Mouse (Mus musculus): ENCODE data around the gene Zfp65.
"Not testable (repeated sequence)": the region's sequence is repeated elsewhere in the genome, so short reads cannot be mapped to it uniquely, and the experiment has no call there.

Gene Zfp65

DNA sequence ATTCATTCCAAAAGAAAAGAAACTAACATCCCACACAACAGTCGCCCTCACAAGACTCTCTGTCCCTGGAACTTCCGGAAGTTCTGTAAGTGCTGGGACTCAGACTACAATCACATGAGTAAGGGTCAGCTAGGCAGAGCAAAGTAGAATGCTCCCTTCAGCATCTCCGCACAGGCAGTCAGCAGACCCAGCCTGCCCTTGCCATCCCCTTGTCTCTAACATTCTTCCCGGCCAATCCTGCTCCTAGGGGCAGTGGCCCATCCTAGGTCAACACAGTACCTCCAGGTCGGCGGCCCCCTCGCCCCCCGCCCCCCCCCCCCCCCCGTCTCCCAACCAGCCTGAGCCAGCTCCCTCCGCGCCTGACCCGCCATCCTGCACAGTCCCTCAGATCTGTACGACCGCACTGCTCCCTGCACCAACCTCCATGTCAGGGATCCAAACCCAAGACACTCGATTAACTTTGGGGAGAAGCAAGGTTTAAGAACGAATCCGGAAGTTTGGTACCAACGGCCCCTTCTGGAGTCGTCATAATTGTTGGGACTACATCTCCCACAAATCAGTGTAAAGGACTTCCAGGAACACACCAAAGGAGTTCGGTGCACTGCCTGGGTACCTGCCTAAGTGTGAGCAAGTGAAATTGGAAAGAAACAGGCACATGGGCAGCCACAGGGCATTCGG is at the start of gene Zfp65:
Gene Zfp65, minus strand, starts transcription at position 533 of the 678 bp plus-strand sequence.
- DNase-seq: peak; percentile 46 to 55

DNA sequence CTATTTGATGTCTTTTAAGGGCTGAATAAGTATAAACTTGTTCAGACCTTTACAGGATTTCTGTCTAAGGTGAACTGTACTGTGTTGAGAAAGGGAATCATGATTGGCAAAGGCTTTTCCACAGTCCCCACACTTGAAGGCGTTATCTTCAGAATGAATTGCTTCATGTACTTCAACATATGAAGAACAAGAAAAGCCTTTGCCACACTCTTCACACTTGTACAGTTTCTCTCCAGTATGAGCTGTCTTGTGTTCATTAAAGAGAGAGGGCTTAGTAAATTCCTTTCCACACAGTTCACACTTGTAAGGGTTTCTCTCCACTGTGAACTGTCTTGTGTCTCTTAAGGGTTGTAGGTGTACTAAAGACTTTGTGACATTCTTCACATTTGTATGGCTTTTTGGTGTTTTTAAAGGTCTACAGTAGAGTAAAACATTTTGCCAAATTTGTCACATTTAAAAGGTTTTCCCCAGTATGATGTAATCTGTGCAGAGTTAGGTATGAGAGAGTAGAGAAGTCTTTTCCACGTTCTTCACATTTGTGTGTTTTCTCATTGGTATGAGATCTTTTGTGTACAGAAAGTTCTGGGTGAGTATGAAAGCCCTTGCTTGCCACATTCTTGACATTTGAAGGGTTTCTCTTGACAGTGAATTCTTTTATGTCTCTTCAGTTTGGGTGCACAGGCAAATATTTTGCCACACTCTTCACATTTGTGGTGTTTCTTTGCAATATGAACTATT is 34.2 kb upstream of the Zfp65 start:
- no peak for DNase-seq

DNA sequence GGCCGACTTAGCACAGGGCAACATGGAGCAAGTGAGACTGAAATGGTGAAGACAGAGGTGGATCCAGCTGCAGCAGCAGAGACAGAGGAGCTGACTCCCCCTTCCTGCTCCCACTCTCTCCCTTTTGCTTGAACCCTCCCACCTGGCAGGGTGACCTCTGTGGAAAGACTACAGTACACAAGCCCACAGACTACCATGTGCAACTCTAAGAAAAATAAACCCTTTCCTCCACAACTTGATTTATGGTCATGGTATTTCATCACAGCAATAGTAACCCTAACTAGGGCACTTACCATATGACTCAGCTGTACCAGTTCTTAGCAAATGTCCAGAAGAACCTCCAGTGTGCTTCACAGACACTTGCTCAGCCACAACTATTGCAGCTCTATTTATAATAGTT is 31.0 kb upstream of the Zfp65 start:
- no peak for DNase-seq

DNA sequence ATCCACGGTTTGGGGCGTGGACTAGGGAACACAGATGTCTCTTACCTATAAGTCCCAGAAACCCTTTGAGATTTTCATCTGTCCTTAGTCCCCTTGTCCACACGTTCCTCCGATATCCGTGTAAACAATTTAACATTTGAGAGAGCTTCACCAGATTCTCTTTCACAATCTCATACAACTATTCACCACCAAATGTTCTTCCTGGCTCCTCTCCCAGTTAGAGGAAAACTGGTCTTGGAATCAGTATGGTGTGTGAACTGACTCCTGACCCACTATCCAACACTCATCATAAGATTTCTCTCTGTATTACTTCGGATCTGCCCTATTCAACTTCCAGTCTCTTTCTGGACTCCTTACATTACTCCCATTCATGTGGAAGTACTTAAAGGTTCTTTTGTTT is 26.8 kb upstream of the Zfp65 start:
- DNase-seq: no peak

DNA sequence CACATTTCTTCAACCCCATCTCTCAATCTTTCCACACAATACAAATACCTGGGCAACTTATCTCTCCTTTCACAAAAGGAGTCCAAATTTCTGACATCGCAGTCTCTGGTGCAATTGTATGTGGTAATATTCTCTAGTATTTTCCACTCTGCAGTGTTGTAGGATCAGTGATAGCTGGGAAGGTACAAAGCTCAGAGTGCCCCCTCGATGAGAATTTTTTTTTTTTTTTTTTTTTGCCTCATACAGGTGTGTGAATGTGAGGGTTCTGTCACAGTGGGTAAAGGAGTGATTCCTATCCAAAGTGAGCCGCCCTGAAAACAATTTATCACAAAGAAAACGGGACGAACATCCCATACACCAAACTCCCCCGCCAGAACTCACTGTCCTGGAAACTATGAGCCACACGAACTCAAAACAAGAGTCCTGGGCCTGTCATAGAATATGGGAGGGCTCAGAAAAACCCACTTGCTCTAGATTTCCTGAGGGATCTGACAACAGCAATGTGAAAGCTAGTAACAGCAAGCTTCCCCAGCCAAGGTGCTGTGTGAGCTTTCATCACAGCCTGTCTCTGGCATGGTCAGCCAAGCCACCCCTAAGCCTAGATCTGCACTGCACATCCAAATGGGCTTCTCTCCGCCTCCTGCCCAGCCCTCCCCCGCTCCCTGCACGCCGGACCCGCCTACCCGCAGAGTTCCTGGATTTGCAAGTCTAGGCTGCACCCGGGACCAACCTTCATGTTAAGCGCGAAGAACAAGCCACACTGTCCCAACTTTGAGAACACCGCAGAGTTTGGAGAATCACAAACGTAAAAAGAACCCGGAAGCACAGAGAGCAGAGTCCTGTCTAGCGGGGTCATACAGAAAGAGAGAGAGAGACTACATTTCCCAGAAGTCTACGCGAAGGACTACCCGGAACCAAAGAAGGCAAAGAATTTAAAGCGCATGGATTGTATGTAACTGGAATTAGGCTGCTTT is 25.6 kb upstream of the Zfp65 start, which contains the start of gene Zfp85:
Gene Zfp85, minus strand, starts transcription at position 896 of the 974 bp plus-strand sequence.
- DNase-seq: peak; percentile 72 to 74

DNA sequence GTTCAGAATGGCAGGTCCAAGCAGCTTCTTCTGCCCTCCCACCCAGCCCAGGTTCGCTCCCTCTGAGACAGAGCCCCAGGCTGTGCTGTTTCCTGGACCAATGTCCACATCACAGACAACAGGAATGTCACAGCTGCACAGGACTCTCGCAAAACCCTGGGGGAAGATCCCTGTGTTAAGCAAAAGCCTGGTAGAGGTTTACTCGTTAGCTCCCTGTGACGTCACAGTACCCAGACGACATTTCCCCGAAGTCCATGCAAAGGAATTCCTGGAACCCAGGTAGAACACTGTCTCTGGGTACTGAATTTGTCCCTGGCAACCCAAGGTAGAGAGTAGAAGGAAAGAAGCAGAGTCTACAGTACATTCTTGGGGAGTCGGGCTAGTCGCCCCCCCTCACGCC is 14.9 kb upstream of the Zfp65 start:
- no peak for DNase-seq

DNA sequence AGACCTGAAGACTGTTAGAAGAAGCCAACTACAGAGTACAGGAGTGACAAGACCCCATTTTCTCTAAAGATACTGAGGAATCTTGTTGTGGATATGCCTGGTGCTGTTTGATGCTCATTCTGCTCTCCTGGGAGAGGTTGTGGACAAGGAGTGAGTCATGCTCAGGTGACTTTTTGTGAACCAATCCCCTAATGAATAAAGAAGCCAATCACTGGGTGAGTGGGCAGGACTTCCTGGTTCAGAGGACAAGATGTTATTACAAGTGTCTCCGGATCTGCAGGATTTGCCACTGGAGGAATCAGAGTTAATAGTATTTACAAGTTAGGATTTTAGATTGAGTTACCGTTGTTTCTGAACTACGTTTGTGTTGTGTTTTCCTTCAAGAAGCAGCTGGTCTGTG is 14.0 kb upstream of the Zfp65 start:
- no peak for DNase-seq

DNA sequence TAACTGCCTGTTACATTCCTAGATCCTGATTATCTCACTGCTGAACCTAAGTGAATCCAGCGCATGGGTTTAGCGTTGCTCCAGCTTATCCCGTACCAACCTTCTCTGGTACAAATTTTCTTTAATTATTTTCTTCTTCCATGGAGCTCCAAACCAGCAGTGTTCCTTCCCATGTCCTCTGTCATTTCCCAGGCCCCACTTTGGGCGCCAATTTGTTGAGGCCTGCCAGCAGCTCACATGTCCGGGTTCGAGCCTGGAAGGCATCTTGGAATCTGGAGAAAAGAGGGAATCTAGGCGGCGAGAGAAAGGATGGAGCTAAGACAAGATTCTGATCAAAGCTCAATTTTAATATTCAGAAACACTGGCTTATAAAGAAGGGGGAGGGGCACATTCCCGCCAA is 5.4 kb upstream of the Zfp65 start:
- not testable (repeated sequence) for DNase-seq

DNA sequence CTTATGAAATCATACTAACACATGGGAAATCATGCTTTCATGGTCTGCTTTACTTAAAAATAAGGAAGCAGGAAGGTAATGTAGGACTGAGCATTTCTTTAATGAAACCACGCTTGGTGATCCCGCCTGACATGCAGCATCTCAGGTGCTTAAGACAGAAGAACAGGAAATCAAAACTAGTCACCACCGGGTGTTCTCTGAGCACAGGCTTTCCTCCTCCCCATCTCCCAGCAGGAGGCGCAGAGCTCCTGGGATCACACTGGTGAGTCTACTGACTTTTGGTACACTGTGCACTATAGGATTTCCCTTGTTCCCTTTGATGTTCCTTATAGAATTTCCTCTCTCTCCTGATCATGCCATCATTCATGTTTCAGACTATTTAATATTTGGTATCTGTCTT is 468 bp upstream of the Zfp65 start:
- DNase-seq: peak; percentile 37

DNA sequence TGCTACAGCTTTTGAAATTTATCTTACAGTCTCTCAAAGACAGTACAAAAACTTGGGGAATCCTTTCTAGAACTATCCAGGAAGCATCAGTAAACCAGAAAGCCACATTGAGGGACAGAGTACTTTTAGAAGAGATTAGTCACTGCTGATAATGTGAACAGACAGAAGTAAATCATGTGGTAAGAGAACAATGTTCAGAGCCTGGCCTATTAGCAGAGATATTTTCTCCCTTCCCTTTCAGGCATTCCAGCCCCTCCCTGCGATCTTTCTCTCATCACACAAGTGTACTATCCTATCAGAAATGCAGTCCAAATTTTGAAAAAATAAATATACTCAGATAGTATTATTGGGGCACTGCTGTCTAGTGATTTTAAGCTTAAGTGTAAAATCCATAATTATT is 867 bp downstream of the Zfp65 start:
- DNase-seq: no peak

DNA sequence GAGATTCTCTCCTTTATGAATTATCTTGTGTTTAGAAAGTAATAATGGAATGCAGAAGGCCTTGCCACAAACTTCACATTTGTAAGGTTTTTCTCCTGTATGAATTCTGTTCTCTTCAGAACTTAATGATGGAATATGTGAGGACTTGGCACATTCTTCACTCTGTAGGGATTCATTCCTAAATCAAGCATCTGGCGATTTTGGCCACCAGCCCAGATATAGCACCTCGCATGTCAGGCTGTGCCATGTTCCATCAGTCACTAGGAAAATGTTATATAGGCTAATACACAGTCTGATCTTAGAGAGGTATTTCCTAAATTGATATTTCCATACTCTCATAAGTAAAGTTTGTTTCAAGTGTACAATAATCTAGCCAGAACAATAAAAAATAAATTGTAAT is 3.6 kb downstream of the Zfp65 start:
- not testable (repeated sequence) for DNase-seq

DNA sequence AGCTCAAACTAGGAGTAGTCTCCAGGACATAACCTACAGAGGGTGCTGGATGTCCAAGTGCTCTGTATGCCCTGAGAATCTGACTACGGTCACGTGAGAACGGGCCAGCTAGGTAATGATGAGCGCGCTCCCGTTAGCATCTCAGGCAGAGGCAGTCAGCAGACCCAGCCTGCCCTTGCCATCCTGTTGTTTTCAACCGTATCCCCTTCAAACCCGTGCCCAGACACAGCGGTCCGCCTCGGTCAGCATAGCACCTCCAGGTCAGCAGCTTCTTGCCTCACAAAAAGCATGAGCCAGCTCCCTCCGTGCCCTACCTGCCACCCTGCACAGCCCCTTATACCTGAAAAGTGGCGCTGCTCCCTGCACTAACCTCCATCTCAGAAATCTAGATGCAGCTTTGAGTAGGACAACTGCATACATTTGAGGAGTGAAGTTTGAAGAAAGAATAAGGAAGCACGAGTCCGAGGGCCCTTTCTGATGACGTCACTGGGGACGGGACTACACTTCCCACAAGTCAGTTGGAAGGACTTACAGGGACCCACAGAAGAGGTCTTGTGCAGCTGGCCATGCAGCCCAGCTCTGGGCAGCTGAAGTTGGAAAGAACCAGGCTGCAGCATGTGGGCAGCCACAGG is 5.0 kb downstream of the Zfp65 start:
- DNase-seq: peak; percentile 90 to 91

DNA sequence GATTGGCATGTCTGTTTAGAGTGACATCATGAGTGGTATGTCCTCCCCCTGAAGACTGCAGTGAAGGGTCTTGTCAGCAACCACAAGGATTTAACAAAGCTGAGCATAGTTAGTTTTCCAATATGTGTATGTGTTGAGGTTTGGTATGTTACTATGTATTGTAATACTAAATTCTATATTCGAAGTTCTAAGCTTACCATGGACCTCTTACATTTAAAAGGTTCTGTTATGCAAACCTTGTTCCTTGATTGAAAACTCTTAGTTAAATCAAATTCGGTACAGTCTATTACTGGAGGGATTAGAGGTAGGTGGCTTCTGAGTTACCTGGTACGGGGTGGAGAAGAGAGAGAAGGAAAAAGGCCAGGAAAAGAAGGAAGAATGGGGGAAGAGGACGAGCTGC is 42.0 kb downstream of the Zfp65 start, which contains the start of gene Zfp738:
Gene Zfp738, minus strand, starts transcription at position 101 of the 400 bp plus-strand sequence.
- DNase-seq: no peak

DNA sequence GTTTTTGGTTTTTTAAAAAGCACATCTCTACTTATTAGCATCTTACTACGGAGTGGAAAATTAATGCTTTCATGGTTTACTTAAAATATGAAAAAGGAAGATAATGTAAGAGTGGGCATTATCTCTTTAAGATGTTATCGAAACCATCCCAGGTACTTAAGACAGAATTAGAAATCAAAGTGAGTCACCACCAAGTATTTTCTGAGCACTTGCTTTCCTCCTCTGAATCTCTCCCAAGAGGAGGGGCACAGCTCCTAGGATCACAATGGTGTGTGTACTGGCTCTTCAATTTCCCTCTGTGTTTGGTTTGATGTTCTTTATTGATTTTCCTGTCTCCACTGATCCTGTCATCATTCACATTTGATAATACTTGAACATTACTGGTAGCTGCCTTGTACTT is 45.1 kb downstream of the Zfp65 start:
- not testable (repeated sequence) for DNase-seq

DNA sequence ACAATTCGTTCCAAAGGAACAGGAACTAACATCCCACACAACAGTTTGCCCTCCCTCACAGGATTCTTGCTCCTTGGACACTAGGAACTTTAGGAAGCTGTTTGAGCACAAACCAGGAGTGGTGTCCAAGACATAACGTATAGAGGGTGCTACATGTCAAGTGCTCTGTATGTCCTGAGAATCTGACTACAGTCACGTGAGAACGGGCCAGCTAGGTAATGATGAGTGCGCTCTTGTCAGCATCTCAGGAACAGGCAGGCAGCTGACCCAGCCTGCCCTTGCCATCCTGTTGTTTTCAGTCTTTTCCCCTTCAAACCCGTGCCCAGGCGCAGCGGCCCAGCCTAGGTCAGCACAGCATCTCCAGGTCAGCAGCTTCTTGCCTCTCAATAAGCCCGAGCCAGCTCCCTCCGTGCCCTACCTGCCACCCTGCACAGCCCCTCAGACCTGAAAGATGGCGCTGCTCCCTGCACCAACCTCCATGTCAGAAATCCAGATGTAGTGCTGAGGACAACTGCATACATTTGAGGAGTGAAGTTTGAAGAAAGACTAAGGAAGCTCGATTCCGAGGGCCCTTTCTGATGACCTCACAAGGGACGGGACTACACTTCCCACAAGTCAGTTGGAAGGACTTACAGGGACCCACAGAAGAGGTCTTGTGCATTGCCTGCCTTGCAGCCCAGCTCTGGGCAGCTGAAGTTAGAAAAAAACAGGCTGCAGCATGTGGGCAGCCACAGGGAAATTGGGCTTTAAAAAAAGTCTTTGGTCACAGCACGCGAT is 45.8 kb downstream of the Zfp65 start:
- peak; percentile 87 to 88 for DNase-seq

DNA sequence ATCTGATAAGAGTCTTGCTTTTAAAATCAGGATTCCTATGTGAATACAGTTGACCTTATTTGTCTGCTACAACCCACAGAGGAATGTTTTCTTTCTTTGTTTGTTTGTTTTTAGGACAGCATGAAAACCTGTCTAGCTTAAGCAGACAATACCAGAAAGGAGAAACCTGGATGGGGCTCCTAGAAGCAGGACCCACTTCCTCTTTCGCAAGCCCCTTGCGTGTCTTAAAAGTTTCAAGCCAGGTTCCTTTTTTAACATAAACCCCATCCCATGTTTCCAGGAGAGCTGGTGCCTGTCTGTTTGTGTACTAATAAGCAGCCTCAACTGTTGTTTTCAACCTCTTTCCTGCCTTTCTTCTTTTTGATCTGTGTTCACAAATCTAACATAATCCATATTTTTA is 54.1 kb downstream of the Zfp65 start:
- DNase-seq: no peak

All from lung, postnatal 4 days (tissue).